Comparison of ENCODE assay signal across 13 mouse cellular contexts in the genomic region with DNA sequence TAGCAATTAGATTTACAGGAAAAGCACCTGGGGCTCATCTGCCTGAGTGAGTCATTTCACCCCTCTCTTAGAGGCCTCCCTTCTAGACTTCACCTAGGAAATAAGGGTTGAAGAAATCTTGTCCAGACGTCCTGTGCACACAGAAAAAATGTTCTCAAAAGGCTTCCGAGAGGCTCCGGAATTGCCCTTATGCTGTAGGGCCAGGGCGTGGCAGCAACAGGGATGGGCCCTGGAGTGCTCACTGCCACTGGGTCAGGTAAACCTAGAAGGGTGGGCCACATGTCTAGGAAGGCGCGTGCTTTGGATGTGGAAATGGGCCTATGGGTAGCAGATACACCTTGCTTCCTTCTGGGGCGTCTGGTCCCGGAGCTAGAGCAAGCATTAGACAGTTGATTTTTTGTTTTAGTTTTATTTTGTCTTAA. TPM values are rescaled to one million over a fixed set of nuclear protein-coding genes. Genes with fewer than 3 reads are reported as not detected.
DNase-seq lines count a peak whose midpoint lies in the region; ATAC-seq and TF ChIP-seq lines count a peak whose summit lies in the region.
"Had no signal": no experiment of that assay in that cellular context is flagged by ENCODE, and none has a peak within 500 bp of the region (broad histone marks: within the 10 kb centered on the region; RNA-seq: fewer than 3 reads in every experiment).

No protein-coding gene starts in this region.

- H3K27me3 ChIP-seq in lung, postnatal 0 days (replicated peaks; ENCODE audit: insufficient read depth, low read length) = no peaks in the 10 kb centered on the region

- peak; percentile 58 to 78 for DNase-seq in lung, adult 18-20 months
- DNase-seq in lung, postnatal 10 days = no peak
- peak; percentile 83 for DNase-seq in induced T-regulatory cell, adult 2 months (ENCODE audit: low read depth)
- DNase-seq in lung, postnatal 0 days (ENCODE audit: low spot score) = peak; percentile 80
- DNase-seq in right cerebral cortex, adult 18-20 months = no peak
- DNase-seq in ovary, postnatal 14 days (ENCODE audit: low spot score) = no peak
- no peak for DNase-seq in layer of hippocampus, postnatal 14 days (ENCODE audit: low spot score in 2 of 2)
- DNase-seq: adrenal gland, postnatal 14 days; cerebellum, adult 2 months; heart, adult 18-20 months; liver; lung, embryonic 14.5 days; right cerebral cortex, postnatal 14 days had no signal

- TF ChIP-seq CTCF in lung, postnatal 0 days (IDR thresholded peaks at IDR 0.05) = no peak

- no peaks in the 10 kb centered on the region for H3K36me3 ChIP-seq in lung, postnatal 0 days (ENCODE audit: insufficient read depth, low read length)

- ATAC-seq in lung, postnatal 0 days = peak; percentile 74

- 64% methylated on average over 8 of the region's 8 CpGs for WGBS in lung, postnatal 0 days

- no peak overlapping the region for H3K4me2 ChIP-seq in lung, postnatal 0 days (replicated peaks; ENCODE audit: low read depth, low read length)
- H3K4me2 ChIP-seq: lung, embryonic 14.5 days had no signal

- H3K27ac ChIP-seq in lung, postnatal 0 days (ENCODE audit: low read length) = no peak overlapping the region

- H3K9ac ChIP-seq in lung, postnatal 0 days (replicated peaks; ENCODE audit: low read depth) = no peak overlapping the region
- H3K9ac ChIP-seq: lung, embryonic 14.5 days had no signal

- no peak overlapping the region for H3K4me3 ChIP-seq in lung, postnatal 0 days (ENCODE audit: low read depth, low read length)

- H3K4me1 ChIP-seq in lung, postnatal 0 days (ENCODE audit: insufficient read depth, low read depth, low read length) = peaks cover 18% of the 10 kb centered on the region; the same call in 1 of the 2 replicates

- TF ChIP-seq EP300 in lung, postnatal 0 days (IDR thresholded peaks at IDR 0.05) = peak; percentile 87

- H3K9me3 ChIP-seq in lung, postnatal 0 days (ENCODE audit: low read length) = no peaks in the 10 kb centered on the region

RNA-seq across cellular contexts. Expression of a gene that starts 26.2 kb away (rescaled TPM):
- polyA plus RNA-seq in lung, postnatal 0 days (2015; fragmentation: Nextera tagmentation; extraction: Ambion mirVana) = 9.6 and 10.2 TPM in 2 replicates
- total RNA-seq in layer of hippocampus, postnatal 14 days (2021) = 10 to 100 TPM; 46.3 to 47.5 TPM

Comparison
In these comparisons a context has a peak if more than half of its experiments do, and no peak if none do; other contexts are left out.
1. DNase-seq: peak in lung, adult 18-20 months (2 of 2), induced T-regulatory cell, adult 2 months (single experiment) and lung, postnatal 0 days (single experiment); none in lung, postnatal 10 days (single experiment), right cerebral cortex, adult 18-20 months (single experiment), ovary, postnatal 14 days (single experiment) and layer of hippocampus, postnatal 14 days (0 of 2).